Mouse (Mus musculus) lung, embryonic 16.5 days (tissue): Measurements from ENCODE around the gene Gm1123. TPM values are rescaled to one million over a fixed set of nuclear protein-coding genes. Genes with fewer than 3 reads are reported as not detected.

Source experiments
- ATAC-seq: fragments of 200-750 bp; cut with Nextera tagmentation; 2 replicates; pipeline ENCODE4 v1.8.0; 2017; ENCODE audit warnings: low read depth, mild to moderate bottlenecking, moderate library complexity
- H3K27ac ChIP-seq: fragments of 300-500 bp; sonication (generic); 2 replicates; pipeline ENCODE4 v1.5.1; 2014; ENCODE audit warnings: mild to moderate bottlenecking, control low read depth, low read length
- H3K27me3 ChIP-seq: fragments of 300-500 bp; sonication (generic); 2 replicates; pipeline ENCODE4 v1.6.1; 2014; ENCODE audit warnings: low read depth, low read length, mixed read lengths; ENCODE audit not compliant: control insufficient read depth, insufficient read depth
- H3K36me3 ChIP-seq: fragments of 300-500 bp; sonication (generic); 2 replicates; pipeline ENCODE4 v1.6.1; 2014; ENCODE audit warnings: low read length; ENCODE audit not compliant: control insufficient read depth, insufficient read depth
- H3K4me1 ChIP-seq: fragments of 300-500 bp; sonication (generic); replicated peaks from 2 replicates; pipeline ENCODE4 v1.6.1; 2014; ENCODE audit warnings: low read length, mixed read lengths; ENCODE audit not compliant: control insufficient read depth, insufficient read depth
- H3K4me2 ChIP-seq: fragments of 300-500 bp; sonication (generic); 2 replicates; pipeline ENCODE4 v1.6.1; 2014; ENCODE audit warnings: low read depth, low read length, control low read depth
- H3K4me3 ChIP-seq: fragments of 300-500 bp; sonication (generic); 2 replicates; pipeline ENCODE4 v1.5.1; 2014; ENCODE audit warnings: mild to moderate bottlenecking, low read length, control low read depth
- H3K9ac ChIP-seq: fragments of 300-500 bp; sonication (generic); 2 replicates; pipeline ENCODE4 v1.6.1; 2014; ENCODE audit warnings: low read length, control low read depth
- H3K9me3 ChIP-seq: fragments of 300-500 bp; sonication (generic); 2 replicates; pipeline ENCODE4 v1.6.1; 2016; ENCODE audit warnings: low read length; ENCODE audit not compliant: control insufficient read depth
- WGBS: fragments of 180-500 bp; shearing (Covaris S2); extraction: QIAGEN DNeasy Blood & Tissue Kit; methylation state at CpG from one replicate; pipeline ENCODE4 v1.1.7; 2014; 5-methylcytosine and 5-hydroxymethylcytosine counted together
- polyA plus RNA-seq: library from polyadenylated mRNA; unstranded; fragments of >200 nt; fragmentation: Nextera tagmentation; extraction: Ambion mirVana; gene quantifications from 2 replicates; pipeline ENCODE4 v1.2.1, GENCODE M21; 2015

Gm1123 gene
- polyA plus RNA-seq = 0.14 TPM in 1 of 2 replicates, not detected in the other

DNA sequence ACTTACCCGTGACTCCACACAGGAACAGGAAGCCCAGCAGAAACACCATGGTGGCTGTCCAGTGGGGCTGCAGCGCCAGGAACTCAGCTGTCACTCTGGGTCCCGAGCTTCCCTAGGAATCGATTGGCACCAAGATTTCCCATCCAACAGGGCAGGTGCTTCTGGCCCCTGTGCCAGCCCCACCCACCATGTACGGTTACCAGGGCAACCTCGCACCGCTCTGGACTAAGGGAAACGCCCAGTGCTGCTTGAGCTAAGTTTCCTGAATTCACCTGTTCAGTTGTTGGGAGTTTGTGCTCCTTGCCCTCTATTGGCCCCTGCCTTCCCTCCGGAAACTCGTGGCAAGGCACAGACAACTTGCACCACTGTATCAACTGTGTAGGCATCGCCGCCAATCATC is at the start of gene Gm1123:
Gm1123 (minus strand) TSS at position 141 of the 400 bp plus-strand sequence.
- Histone ChIP-seq H3K27ac (no peak within 1 kb of the TSS), H3K4me3 (no peak within 1 kb of the TSS), H3K9me3 (no peaks in the 10 kb centered on the region), H3K9ac (no peak within 1 kb of the TSS), H3K27me3 (no peaks in the 10 kb centered on the region), H3K36me3 (0 out of 2 replicates have a peak, but pooled peaks cover 2% of the 10 kb centered on the region), H3K4me1 (no peaks in the 10 kb centered on the region), H3K4me2 (no peak within 1 kb of the TSS)
- no peak for ATAC-seq
- 67% methylated on average over 12 of the region's 12 CpGs for WGBS

DNA sequence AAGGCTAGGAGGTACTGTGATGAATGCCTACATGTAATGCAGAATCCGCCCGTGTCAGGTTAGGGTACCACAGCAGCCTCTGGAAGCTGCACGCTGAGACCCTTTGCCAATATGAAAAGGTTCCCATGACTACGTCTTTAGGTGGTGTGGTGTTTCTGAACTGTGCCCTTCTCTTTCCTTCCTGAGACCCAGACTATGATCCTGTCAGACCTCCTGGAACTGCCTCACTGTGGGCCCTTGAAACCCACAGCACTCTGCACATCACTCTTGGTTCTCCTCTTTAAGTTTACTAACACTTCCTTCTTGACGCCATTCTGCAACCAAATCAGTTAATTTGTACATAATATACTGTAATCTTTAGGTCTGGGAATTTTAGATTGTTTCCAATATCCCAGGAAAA is 46.2 kb upstream of the Gm1123 start:
- H3K27me3 ChIP-seq = no peaks in the 10 kb centered on the region
- ATAC-seq = no peak
- no peaks in the 10 kb centered on the region for H3K9me3 ChIP-seq
- no peak overlapping the region for H3K27ac ChIP-seq
- H3K4me3 ChIP-seq = no peak overlapping the region
- no peaks in the 10 kb centered on the region for H3K36me3 ChIP-seq
- WGBS = 90% methylated on average over 5 of the region's 5 CpGs
- H3K4me1 ChIP-seq = no peaks in the 10 kb centered on the region
- H3K4me2 ChIP-seq = no peak overlapping the region
- H3K9ac ChIP-seq = no peak overlapping the region

DNA sequence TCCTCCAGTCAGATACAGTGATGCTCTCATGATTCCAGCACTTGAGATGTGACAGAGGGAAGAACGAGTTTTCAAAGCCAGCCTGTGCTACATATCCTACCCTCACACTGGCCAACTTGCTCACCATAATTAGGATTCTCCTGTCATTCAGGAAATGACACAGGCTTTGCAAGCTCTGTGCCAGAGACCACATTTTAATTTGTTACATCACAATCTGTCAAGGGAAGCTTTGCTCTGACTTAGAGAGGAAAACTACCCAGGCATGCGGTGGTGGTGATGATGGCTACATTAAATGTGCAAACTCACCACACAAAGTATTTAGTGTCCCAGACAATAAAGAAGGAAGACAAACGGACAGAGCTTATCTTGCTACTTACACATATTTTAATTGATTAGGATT is 45.8 kb upstream of the Gm1123 start:
- Histone ChIP-seq H3K9ac (no peak overlapping the region), H3K36me3 (no peaks in the 10 kb centered on the region), H3K4me2 (no peak overlapping the region), H3K4me3 (no peak overlapping the region), H3K27me3 (no peaks in the 10 kb centered on the region), H3K4me1 (no peaks in the 10 kb centered on the region), H3K9me3 (no peaks in the 10 kb centered on the region), H3K27ac (no peak overlapping the region)
- no peak for ATAC-seq
- 70% methylated on average over 3 of the region's 3 CpGs for WGBS

DNA sequence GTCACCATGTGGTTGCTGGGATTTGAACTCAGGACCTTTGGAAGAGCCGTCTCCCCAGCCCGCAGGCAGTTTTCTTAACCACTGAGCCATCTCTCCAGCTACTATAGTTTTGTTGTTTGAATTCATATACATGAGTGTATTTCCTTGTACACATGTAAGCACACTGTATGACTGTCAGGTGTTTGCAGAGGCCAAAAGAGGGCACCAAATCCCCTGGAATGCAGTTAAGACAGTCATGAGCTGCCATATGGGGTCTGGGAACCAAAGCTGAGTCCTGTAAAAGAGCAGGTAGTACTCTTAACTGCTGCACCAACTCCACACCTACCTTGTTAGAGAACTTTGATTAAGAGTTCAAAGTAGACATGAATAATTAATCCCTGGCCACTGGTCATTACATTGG is 45.1 kb upstream of the Gm1123 start:
- no peak overlapping the region for H3K4me3 ChIP-seq

DNA sequence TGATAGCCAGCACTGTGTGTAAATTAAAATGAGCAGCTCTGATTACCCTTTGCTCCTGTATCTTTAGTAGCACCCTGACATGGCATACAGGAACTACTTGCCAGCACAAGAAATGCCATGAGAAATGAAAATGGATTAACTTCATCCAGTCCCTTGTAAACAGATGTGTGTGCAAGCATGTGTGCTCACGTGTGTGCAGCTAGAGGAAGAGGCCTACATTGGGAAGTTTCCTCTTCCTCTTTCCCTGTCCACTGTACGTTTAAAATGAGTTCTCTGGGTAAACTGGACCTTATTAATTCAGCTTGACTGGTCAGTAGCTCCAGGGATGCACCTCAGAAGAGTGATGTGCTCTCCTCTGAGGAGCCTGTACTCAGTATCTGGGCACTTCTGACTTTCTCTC is 38.9 kb upstream of the Gm1123 start:
- no peak overlapping the region for H3K4me2 ChIP-seq
- H3K4me1 ChIP-seq = no peaks in the 10 kb centered on the region
- ATAC-seq = no peak
- no peaks in the 10 kb centered on the region for H3K9me3 ChIP-seq
- H3K4me3 ChIP-seq = no peak overlapping the region
- no peak overlapping the region for H3K9ac ChIP-seq
- H3K36me3 ChIP-seq = no peaks in the 10 kb centered on the region
- no peaks in the 10 kb centered on the region for H3K27me3 ChIP-seq
- WGBS = 44% methylated on average over 2 of the region's 2 CpGs
- H3K27ac ChIP-seq = no peak overlapping the region

More for the DNA sequence above, 45.1 kb upstream of the Gm1123 start:
- H3K9me3 ChIP-seq = no peaks in the 10 kb centered on the region
- H3K36me3 ChIP-seq = no peaks in the 10 kb centered on the region
- WGBS = 99% methylated on average over 2 of the region's 2 CpGs
- H3K4me1 ChIP-seq = no peaks in the 10 kb centered on the region
- H3K9ac ChIP-seq = no peak overlapping the region
- H3K4me2 ChIP-seq = no peak overlapping the region
- H3K27me3 ChIP-seq = no peaks in the 10 kb centered on the region
- no peak overlapping the region for H3K27ac ChIP-seq
- ATAC-seq = no peak

DNA sequence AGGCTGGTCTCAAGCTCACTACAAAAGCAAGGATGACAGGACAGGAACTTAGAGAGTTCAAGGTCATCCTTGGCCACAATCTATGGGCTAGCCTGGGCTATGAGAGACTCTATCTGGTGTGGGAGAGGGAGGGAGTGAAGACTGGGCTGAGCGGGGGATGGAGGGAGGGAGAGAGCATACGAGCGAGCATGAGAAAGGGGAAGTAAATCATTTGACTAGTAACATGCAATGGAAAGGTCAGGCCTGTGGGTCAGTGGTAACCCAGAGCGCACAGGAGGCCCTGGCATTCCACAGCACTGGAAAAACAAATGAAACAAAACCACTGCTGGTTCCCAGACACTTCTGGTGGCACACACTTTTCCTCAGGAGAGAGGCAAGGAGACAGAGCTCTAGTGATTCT is 37.0 kb upstream of the Gm1123 start:
- Histone ChIP-seq H3K9me3 (no peaks in the 10 kb centered on the region), H3K4me2 (no peak overlapping the region), H3K9ac (no peak overlapping the region), H3K27ac (no peak overlapping the region), H3K36me3 (no peaks in the 10 kb centered on the region), H3K4me3 (no peak overlapping the region), H3K27me3 (no peaks in the 10 kb centered on the region), H3K4me1 (no peaks in the 10 kb centered on the region)
- ATAC-seq = no peak
- WGBS = 55% methylated on average over 4 of the region's 4 CpGs

DNA sequence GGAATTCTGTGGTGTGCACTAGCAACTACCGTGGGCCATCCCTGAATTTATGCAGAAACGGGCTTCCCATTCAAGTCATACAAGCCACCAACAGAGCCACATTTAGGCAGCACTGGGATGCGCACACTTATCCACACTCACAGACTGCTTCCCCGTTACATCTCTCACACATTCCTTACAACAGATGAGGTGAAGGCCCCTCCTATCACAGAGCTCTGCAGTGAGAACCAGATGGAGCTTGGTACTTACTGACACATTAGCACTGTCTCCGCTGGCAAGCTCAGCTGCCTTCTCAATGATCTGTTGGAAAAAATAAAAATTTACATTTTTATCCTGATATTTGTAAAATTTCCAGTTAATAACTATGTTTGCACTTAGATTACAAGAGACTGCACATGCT is 29.8 kb upstream of the Gm1123 start:
- Histone ChIP-seq H3K27ac (no peak overlapping the region), H3K36me3 (no peaks in the 10 kb centered on the region), H3K27me3 (no peaks in the 10 kb centered on the region), H3K4me3 (no peak overlapping the region), H3K9ac (no peak overlapping the region), H3K4me2 (no peak overlapping the region), H3K4me1 (no peaks in the 10 kb centered on the region), H3K9me3 (no peaks in the 10 kb centered on the region)
- WGBS = 77% methylated on average over 5 of the region's 5 CpGs
- no peak for ATAC-seq

DNA sequence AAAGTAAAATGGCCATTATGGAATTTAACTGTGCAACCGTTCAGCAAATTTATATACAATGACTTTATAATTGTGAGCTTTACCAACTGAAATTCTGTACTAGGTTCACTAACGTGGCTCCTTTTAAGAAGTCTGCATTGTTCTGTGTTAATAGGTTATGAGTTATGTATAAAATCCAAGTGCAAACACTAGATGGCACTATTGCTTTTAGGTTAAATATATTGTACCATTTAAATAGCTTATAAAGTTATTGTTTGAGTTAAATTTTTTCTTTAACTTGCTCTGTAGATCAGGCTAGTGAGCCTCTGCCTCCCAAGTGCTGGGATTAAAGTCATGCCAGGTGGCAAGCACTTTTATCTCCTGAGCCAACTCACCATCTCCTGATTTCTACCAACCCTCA is 28.7 kb upstream of the Gm1123 start:
- Histone ChIP-seq H3K9ac (no peak overlapping the region), H3K36me3 (no peaks in the 10 kb centered on the region), H3K4me1 (no peaks in the 10 kb centered on the region), H3K27ac (no peak overlapping the region), H3K4me3 (no peak overlapping the region), H3K27me3 (no peaks in the 10 kb centered on the region), H3K4me2 (no peak overlapping the region), H3K9me3 (no peaks in the 10 kb centered on the region)
- no peak for ATAC-seq
- WGBS = 39% methylated on average over 2 of the region's 2 CpGs

DNA sequence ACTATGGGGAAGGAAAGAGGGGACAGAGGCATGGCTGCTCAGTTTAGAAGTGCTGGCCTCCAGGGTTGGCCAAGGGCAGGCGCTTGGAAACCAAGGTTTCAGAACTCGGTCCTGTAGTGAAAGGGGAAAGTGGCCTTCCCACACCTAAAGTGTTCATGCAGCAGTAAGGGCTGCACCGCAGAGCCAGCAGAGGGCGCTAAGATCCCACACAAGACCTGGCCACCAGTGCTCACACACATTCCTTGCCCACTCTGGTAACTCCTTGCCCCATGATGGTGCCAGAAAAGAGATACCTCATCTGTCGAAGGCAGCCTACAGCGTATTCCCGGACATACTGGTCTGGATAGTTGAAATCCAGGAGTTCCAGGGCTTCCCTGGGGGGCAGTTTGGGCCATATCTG is 27.0 kb upstream of the Gm1123 start:
- H3K27me3 ChIP-seq = no peaks in the 10 kb centered on the region
- no peak overlapping the region for H3K27ac ChIP-seq
- ATAC-seq = peak; percentile 78; the same call in 1 of the 2 replicates
- no peak overlapping the region for H3K4me3 ChIP-seq
- H3K4me1 ChIP-seq = no peaks in the 10 kb centered on the region
- H3K4me2 ChIP-seq = no peak overlapping the region
- H3K36me3 ChIP-seq = no peaks in the 10 kb centered on the region
- WGBS = 31% methylated on average over 7 of the region's 7 CpGs
- no peak overlapping the region for H3K9ac ChIP-seq
- no peaks in the 10 kb centered on the region for H3K9me3 ChIP-seq

DNA sequence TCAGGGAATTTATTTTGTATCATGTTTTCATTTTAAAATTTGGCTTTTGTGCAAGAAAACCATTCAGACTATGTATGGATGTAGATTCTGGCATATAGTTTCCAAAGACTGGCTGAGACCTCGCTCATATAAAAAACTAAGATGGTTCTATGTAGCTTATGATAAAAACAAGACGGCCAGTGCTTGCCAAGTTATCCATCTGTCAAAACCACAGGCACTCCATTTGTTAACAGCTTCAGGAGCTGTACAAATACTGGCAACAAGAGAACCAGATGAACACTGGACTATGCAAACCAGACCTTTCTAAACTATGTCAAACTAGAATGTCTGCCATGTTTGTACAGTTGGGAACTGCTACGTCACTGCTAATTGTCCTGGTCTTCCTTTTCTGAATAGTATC is 22.2 kb upstream of the Gm1123 start:
- WGBS = 51% methylated on average over 3 of the region's 3 CpGs
- Histone ChIP-seq H3K9ac (no peak overlapping the region), H3K4me3 (no peak overlapping the region), H3K9me3 (no peaks in the 10 kb centered on the region), H3K4me2 (no peak overlapping the region), H3K36me3 (no peaks in the 10 kb centered on the region), H3K4me1 (no peaks in the 10 kb centered on the region), H3K27ac (no peak overlapping the region), H3K27me3 (no peaks in the 10 kb centered on the region)
- ATAC-seq = no peak
